In genomic region chr9:65574513-65575392, GRCm38 (mm10) we compare ENCODE assay signal across 11 mouse cellular contexts. TPM values are rescaled to one million over a fixed set of nuclear protein-coding genes. Genes with fewer than 3 reads are reported as not detected.
DNase-seq lines count a peak whose midpoint lies in the region; ATAC-seq and TF ChIP-seq lines count a peak whose summit lies in the region.
"Had no signal": no experiment of that assay in that cellular context is flagged by ENCODE, and none has a peak within 500 bp of the region (broad histone marks: within the 10 kb centered on the region; RNA-seq: fewer than 3 reads in every experiment).

No protein-coding gene starts in this region.

- TF ChIP-seq CTCF in CH12.LX (conservative IDR thresholded peaks at IDR 0.05 in 1 of 2, IDR thresholded peaks at IDR 0.05 in 1 of 2; ENCODE audit: low read depth in 2 of 2, low read length in 2 of 2) = no peak

- H3K4me2 ChIP-seq in heart, embryonic 15.5 days = peak overlapping the region; percentile 21; the same call in 1 of the 2 replicates
- peak overlapping the region; percentile 75 for H3K4me2 ChIP-seq in CH12.LX (ENCODE audit: insufficient read depth, low read depth, poor library complexity, severe bottlenecking)
- H3K4me2 ChIP-seq in liver, embryonic 15.5 days = peak overlapping the region; percentile 84

- no peak for TF ChIP-seq RAD21 in CH12.LX (IDR thresholded peaks at IDR 0.05; ENCODE audit: low read depth, low read length)

- peaks cover 53% of the 10 kb centered on the region for H3K79me2 ChIP-seq in CH12.LX (replicated peaks; ENCODE audit: control insufficient read depth, extremely low read depth, insufficient read depth, poor library complexity, severe bottlenecking)

- H3K36me3 ChIP-seq in heart, embryonic 15.5 days = peaks cover 11% of the 10 kb centered on the region
- peaks cover 23 to 35% of the 10 kb centered on the region in 2 experiments for H3K36me3 ChIP-seq in CH12.LX (replicated peaks in 1 of 2; ENCODE audit: control insufficient read depth in 1 of 2, insufficient read depth in 1 of 2, low read length in 1 of 2)
- H3K36me3 ChIP-seq in liver, embryonic 15.5 days (replicated peaks) = peaks cover 61% of the 10 kb centered on the region

- in situ Hi-C loops in CH12.LX (cut with MboI; ENCODE audit: low pct_ligation_motif_present, low pct_unique_long_range_greater_than_20kb, low sequenced_read_pairs) = loop anchor here (5.0 kb wide), 1 partner anchor 37 kb away; no protein-coding TSS in a partner anchor

- dilution Hi-C loops in CH12.LX (cut with MboI; ENCODE audit: extremely low pct_ligation_motif_present, extremely low pct_unique_long_range_greater_than_20kb, low sequenced_read_pairs) = no loop called here

- TF ChIP-seq EP300 in CH12.LX (IDR thresholded peaks at IDR 0.05; ENCODE audit: low read length) = peak; percentile 92

- no peak overlapping the region for H3K4me3 ChIP-seq in heart, embryonic 15.5 days
- peak overlapping the region; percentile 36 to 51 (median 49) for H3K4me3 ChIP-seq in CH12.LX (replicated peaks in 1 of 3; ENCODE audit: low read depth in 2 of 3, low read length in 2 of 3, poor library complexity in 1 of 3)
- peak overlapping the region; percentile 87 for H3K4me3 ChIP-seq in liver, embryonic 15.5 days (replicated peaks)
- H3K4me3 ChIP-seq: midbrain, embryonic 10.5 days had no signal

- no peak overlapping the region for H3K9ac ChIP-seq in heart, embryonic 15.5 days
- peak overlapping the region; percentile 72; the same call in 1 of the 2 replicates for H3K9ac ChIP-seq in CH12.LX (ENCODE audit: insufficient read depth, low read depth)
- peak overlapping the region; percentile 93 for H3K9ac ChIP-seq in liver, embryonic 15.5 days

- DNase-seq in heart, postnatal 4 days = no peak
- peak; percentile 93 for DNase-seq in CH12.LX (ENCODE audit: extremely low read depth)
- DNase-seq in thymus, postnatal 4 days = no peak
- DNase-seq in embryo, embryonic 10.5 days (ENCODE audit: low spot score) = no peak
- DNase-seq: cerebellum, adult 8-10 months; kidney, adult 18-20 months had no signal

- no peak for TF ChIP-seq POLR2A in CH12.LX (IDR thresholded peaks at IDR 0.05; ENCODE audit: low read depth, low read length)

- peak; percentile 12; the same call in 1 of the 2 replicates for ATAC-seq in heart, embryonic 15.5 days (replicated peaks; ENCODE audit: insufficient number of reproducible peaks, insufficient read depth, low FRiP score, low read depth)
- ATAC-seq in common myeloid progenitor, adult 5-6 weeks (replicated peaks; ENCODE audit: low read depth, poor library complexity, severe bottlenecking) = peak; percentile 19
- ATAC-seq in liver, embryonic 15.5 days (ENCODE audit: insufficient read depth) = peak; percentile 71
- ATAC-seq in monocyte, adult 5-6 weeks (replicated peaks; ENCODE audit: insufficient number of reproducible peaks, low FRiP score, low TSS enrichment, poor library complexity, severe bottlenecking) = no peak

- H3K27ac ChIP-seq in heart, embryonic 15.5 days = peak overlapping the region; percentile 86
- peak overlapping the region; percentile 96 for H3K27ac ChIP-seq in CH12.LX (ENCODE audit: insufficient read depth, low read depth)
- H3K27ac ChIP-seq in liver, embryonic 15.5 days (replicated peaks) = peak overlapping the region; percentile 96
- H3K27ac ChIP-seq: midbrain, embryonic 10.5 days had no signal

- H3K4me1 ChIP-seq in heart, embryonic 15.5 days (replicated peaks) = peaks cover 55% of the 10 kb centered on the region
- peaks cover 25 to 69% of the 10 kb centered on the region in 2 experiments for H3K4me1 ChIP-seq in CH12.LX (ENCODE audit: control insufficient read depth in 1 of 2, insufficient read depth in 2 of 2)
- peaks cover 60% of the 10 kb centered on the region for H3K4me1 ChIP-seq in liver, embryonic 15.5 days (replicated peaks)

- H3K27me3 ChIP-seq in heart, embryonic 15.5 days = no peaks in the 10 kb centered on the region
- H3K27me3 ChIP-seq in CH12.LX (replicated peaks) = no peaks in the 10 kb centered on the region
- no peaks in the 10 kb centered on the region for H3K27me3 ChIP-seq in liver, embryonic 15.5 days

- no peaks in the 10 kb centered on the region for H3K9me3 ChIP-seq in heart, embryonic 15.5 days (replicated peaks)
- no peaks in the 10 kb centered on the region for H3K9me3 ChIP-seq in CH12.LX (replicated peaks; ENCODE audit: low read length)
- no peaks in the 10 kb centered on the region for H3K9me3 ChIP-seq in liver, embryonic 15.5 days (replicated peaks)
- H3K9me3 ChIP-seq: midbrain, embryonic 10.5 days had no signal

- WGBS in heart, embryonic 15.5 days = 65% methylated on average over 11 of the region's 11 CpGs
- 45% methylated on average over 11 of the region's 11 CpGs for WGBS in liver, embryonic 15.5 days (ENCODE audit: insufficient replicate concordance)

TF ChIP-seq in CH12.LX, 34 proteins besides CTCF, POLR2A, EP300 and RAD21 (continues in another document):
- TF ChIP-seq MAFK (IDR thresholded peaks at IDR 0.05; ENCODE audit: insufficient replicate concordance, low read length) = 0 out of 2 replicates have a peak, but pooled peaks have one; percentile 71
- TF ChIP-seq SMC3 (IDR thresholded peaks at IDR 0.05; ENCODE audit: low read depth, low read length) = no peak
- TF ChIP-seq BHLHE40 (IDR thresholded peaks at IDR 0.05; ENCODE audit: low read depth, low read length) = peak; percentile 98
- TF ChIP-seq TBP (conservative IDR thresholded peaks at IDR 0.05; ENCODE audit: low read depth, low read length) = peak; percentile 55
- no peak; the same call in 1 of the 2 replicates for TF ChIP-seq JUND (conservative IDR thresholded peaks at IDR 0.05; ENCODE audit: low read depth, low read length)
- TF ChIP-seq IRF4 (IDR thresholded peaks at IDR 0.05; ENCODE audit: low read depth, low read length) = peak; percentile 90
- TF ChIP-seq ELF1 (IDR thresholded peaks at IDR 0.05; ENCODE audit: low read depth, low read length) = 0 out of 2 replicates have a peak, but pooled peaks have one; percentile 33
- TF ChIP-seq ZC3H11A (IDR thresholded peaks at IDR 0.05; ENCODE audit: low read depth, low read length) = no peak
- TF ChIP-seq MYC (IDR thresholded peaks at IDR 0.05; ENCODE audit: low read depth, low read length) = peak; percentile 78
- peak; percentile 61; the same call in 1 of the 2 replicates for TF ChIP-seq MAX (IDR thresholded peaks at IDR 0.05; ENCODE audit: low read length)
- no peak for TF ChIP-seq PAX5 (IDR thresholded peaks at IDR 0.05; ENCODE audit: low read length)
- TF ChIP-seq NRF1 (IDR thresholded peaks at IDR 0.05; ENCODE audit: low read depth, low read length) = no peak
- peak; percentile 89 for TF ChIP-seq SIN3A (IDR thresholded peaks at IDR 0.05; ENCODE audit: low read length)
- TF ChIP-seq GABPA (IDR thresholded peaks at IDR 0.05; ENCODE audit: insufficient replicate concordance, low read depth, low read length) = no peak
- TF ChIP-seq JUN (IDR thresholded peaks at IDR 0.05; ENCODE audit: insufficient read depth, low read depth, low read length) = peak; percentile 58
- peak; percentile 62 for TF ChIP-seq CHD2 (IDR thresholded peaks at IDR 0.05; ENCODE audit: low read length)
- TF ChIP-seq TCF12 (IDR thresholded peaks at IDR 0.05; ENCODE audit: low read depth, low read length) = peak; percentile 96
- TF ChIP-seq MXI1 (IDR thresholded peaks at IDR 0.05; ENCODE audit: low read depth, low read length) = peak; percentile 90
- TF ChIP-seq RCOR1 (conservative IDR thresholded peaks at IDR 0.05; ENCODE audit: low read depth, low read length) = peak; percentile 94
- TF ChIP-seq USF1 (IDR thresholded peaks at IDR 0.05; ENCODE audit: low read depth, low read length) = no peak
- TF ChIP-seq UBTF (IDR thresholded peaks at IDR 0.05; ENCODE audit: low read depth, low read length) = no peak

RNA-seq across cellular contexts. Expression of gene Plekho2, which starts 5.1 kb away (rescaled TPM):
- 9.8 and 14.8 TPM in 2 replicates for polyA plus RNA-seq in heart, embryonic 15.5 days (2015; fragmentation: Nextera tagmentation; extraction: Ambion mirVana)
- total RNA-seq in heart, postnatal 4 days (2021) = 10 to 100 TPM; 17.9 to 19.4 TPM
- total RNA-seq in CH12.LX (2012; rRNA removed) (13.9 and 16.8 TPM in 2 replicates), CH12.LX (2014; rRNA removed) (7.2 and 7.9 TPM in 2 replicates)
- polyA plus RNA-seq in CH12.LX (2012; ENCODE audit: insufficient read length, low read depth) = 33.8 and 37.1 TPM in 2 replicates
- 19.3 and 20.0 TPM in 2 replicates for total RNA-seq in common myeloid progenitor, adult 5-6 weeks (2017)
- polyA plus RNA-seq in liver, embryonic 15.5 days (2015; fragmentation: Nextera tagmentation; extraction: Ambion mirVana) = 27.0 and 27.3 TPM in 2 replicates
- 103 to 136 TPM (median 112 TPM) in 3 replicates for total RNA-seq in monocyte, adult 5-6 weeks (2017)

RNA-seq across cellular contexts. Expression of gene Pif1, which starts 12.2 kb away (rescaled TPM):
- polyA plus RNA-seq in heart, embryonic 15.5 days (2015; fragmentation: Nextera tagmentation; extraction: Ambion mirVana) = 9.8 and 12.8 TPM in 2 replicates
- 1 to 10 TPM; 6.2 to 7.6 TPM for total RNA-seq in heart, postnatal 4 days (2021)
- 12.2 and 15.7 TPM in 2 replicates for total RNA-seq in CH12.LX (2012; rRNA removed)
- 11.2 and 13.3 TPM in 2 replicates for total RNA-seq in CH12.LX (2014; rRNA removed)
- 12.3 and 14.5 TPM in 2 replicates for polyA plus RNA-seq in CH12.LX (2012; ENCODE audit: insufficient read length, low read depth)
- total RNA-seq in common myeloid progenitor, adult 5-6 weeks (2017) = 12.9 and 29.1 TPM in 2 replicates
- polyA plus RNA-seq in liver, embryonic 15.5 days (2015; fragmentation: Nextera tagmentation; extraction: Ambion mirVana) = 10.0 and 13.2 TPM in 2 replicates
- 0.21 TPM in 1 of 3 replicates, not detected in the others for total RNA-seq in monocyte, adult 5-6 weeks (2017)

RNA-seq across cellular contexts. Expression of gene Rbpms2, which starts 54.7 kb away (rescaled TPM):
- polyA plus RNA-seq in heart, embryonic 15.5 days (2015; fragmentation: Nextera tagmentation; extraction: Ambion mirVana) = 90.2 and 98.2 TPM in 2 replicates
- 10 to 100 TPM; 89.4 to 97.0 TPM for total RNA-seq in heart, postnatal 4 days (2021)
- total RNA-seq in CH12.LX (2012; rRNA removed) (0.13 TPM in 1 of 2 replicates, not detected in the other), CH12.LX (2014; rRNA removed) (not detected in 2 replicates)
- polyA plus RNA-seq in CH12.LX (2012; ENCODE audit: insufficient read length, low read depth) = 0.34 and 0.95 TPM in 2 replicates
- 2.0 and 3.1 TPM in 2 replicates for total RNA-seq in common myeloid progenitor, adult 5-6 weeks (2017)
- polyA plus RNA-seq in liver, embryonic 15.5 days (2015; fragmentation: Nextera tagmentation; extraction: Ambion mirVana) = 11.3 and 11.8 TPM in 2 replicates
- total RNA-seq in monocyte, adult 5-6 weeks (2017) = 0.48 to 4.1 TPM (median 0.53 TPM) in 3 replicates

RNA-seq across cellular contexts. Expression of gene Ankdd1a, which starts 54.8 kb away (rescaled TPM):
- not detected in 2 replicates for polyA plus RNA-seq in heart, embryonic 15.5 days (2015; fragmentation: Nextera tagmentation; extraction: Ambion mirVana)
- total RNA-seq in heart, postnatal 4 days (2021) = not detected
- total RNA-seq in CH12.LX (2012; rRNA removed) = not detected in 2 replicates
- total RNA-seq in CH12.LX (2014; rRNA removed) = not detected in 2 replicates
- polyA plus RNA-seq in CH12.LX (2012; ENCODE audit: insufficient read length, low read depth) = not detected in 2 replicates
- not detected in 2 replicates for total RNA-seq in common myeloid progenitor, adult 5-6 weeks (2017)
- polyA plus RNA-seq in liver, embryonic 15.5 days (2015; fragmentation: Nextera tagmentation; extraction: Ambion mirVana) = 0.09 TPM in 1 of 2 replicates, not detected in the other
- 3.5 to 6.1 TPM (median 3.8 TPM) in 3 replicates for total RNA-seq in monocyte, adult 5-6 weeks (2017)
- polyA plus RNA-seq: midbrain, embryonic 10.5 days had no signal

Comparison
In these comparisons a context has a peak if more than half of its experiments do, and no peak if none do; other contexts are left out.
1. H3K4me2 ChIP-seq: peak in every context shown above with its lines; median percentile 84 in liver, embryonic 15.5 days; 75 in CH12.LX; 21 in heart, embryonic 15.5 days.
2. RNA of gene Rbpms2, which starts 54.7 kb away (total RNA-seq): 89.4 to 97.0 TPM in heart, postnatal 4 days; 2.0 to 3.1 TPM in common myeloid progenitor, adult 5-6 weeks, 0.48 to 4.1 TPM in monocyte, adult 5-6 weeks and 0.13 TPM in CH12.LX; every median in the first group is over 10 times any median in the second.
3. Peak in every context shown above with its lines, with median percentiles within 50 percentile points of each other: H3K27ac ChIP-seq.